Mouse (Mus musculus) brain, adult 2 months (tissue): ENCODE measurements around the gene Spata2.

ENCODE experiments used
- DNase-seq: peaks from one replicate; pipeline ENCODE4 v3.0.0; 2011; ENCODE audit warnings: low read depth, low spot score

Gene Spata2

DNA sequence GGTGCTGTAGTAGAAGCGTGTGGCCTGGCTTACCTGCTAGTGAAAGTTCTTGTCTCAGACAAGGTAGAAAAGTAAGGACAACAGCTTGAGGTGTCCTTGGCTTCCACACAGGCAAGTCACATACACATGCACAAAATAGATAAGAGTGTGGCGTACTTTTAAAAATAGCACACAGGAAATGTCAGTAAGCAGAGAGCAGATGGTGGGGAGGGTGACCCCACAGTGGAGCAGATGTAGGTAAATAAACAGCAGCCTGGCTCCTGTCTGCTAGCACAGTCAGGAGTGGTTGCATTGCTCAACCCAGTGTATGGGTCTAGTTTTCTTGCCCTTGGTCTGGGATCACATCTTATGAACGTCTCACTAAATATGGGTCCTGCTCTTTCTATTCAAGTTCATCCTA is 17.8 kb upstream of the Spata2 start:
- peak; percentile 55 for DNase-seq

GRCm38 (mm10) chr2:167508569-167508968 is 15.9 kb upstream of the Spata2 start:
- DNase-seq: no peak

DNA sequence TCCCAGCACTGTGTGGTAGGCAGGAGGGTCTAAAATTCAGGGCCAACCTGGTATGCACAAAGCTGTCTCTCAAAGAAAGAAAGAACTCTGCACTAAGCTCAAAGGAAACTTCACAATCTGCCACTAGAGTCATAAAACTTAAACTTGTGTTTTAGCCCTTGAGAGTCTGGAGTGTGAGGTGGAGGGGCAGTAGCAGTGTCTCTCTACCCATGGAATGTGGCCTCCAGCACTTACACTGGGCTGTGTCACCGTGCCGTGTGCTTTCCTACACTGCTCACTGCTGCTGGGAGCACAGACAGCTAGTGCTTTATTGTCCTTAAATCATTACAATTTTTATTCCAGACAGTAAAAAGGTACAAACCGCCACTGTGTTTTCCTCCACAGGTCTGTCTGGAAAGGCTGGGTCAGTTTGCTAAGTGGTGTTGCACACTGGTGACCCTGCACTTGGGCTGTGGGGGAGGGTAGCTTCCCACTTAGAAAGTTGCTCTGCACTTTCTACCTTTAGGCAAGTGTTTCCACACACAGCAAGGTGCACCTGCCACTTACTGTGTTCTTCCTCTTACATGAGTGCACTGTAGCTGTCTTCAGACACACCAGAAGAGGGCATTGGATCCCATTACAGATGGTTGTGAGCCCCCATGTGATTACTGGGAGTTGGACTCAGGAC is 15.2 kb upstream of the Spata2 start:
- DNase-seq: no peak

- DNase-seq: no peak
Measured at GRCm38 (mm10) chr2:167506546-167507260, 14.0 kb upstream of the Spata2 start.

- DNase-seq: no peak
Measured at GRCm38 (mm10) chr2:167505127-167505526, 12.4 kb upstream of the Spata2 start.

DNA sequence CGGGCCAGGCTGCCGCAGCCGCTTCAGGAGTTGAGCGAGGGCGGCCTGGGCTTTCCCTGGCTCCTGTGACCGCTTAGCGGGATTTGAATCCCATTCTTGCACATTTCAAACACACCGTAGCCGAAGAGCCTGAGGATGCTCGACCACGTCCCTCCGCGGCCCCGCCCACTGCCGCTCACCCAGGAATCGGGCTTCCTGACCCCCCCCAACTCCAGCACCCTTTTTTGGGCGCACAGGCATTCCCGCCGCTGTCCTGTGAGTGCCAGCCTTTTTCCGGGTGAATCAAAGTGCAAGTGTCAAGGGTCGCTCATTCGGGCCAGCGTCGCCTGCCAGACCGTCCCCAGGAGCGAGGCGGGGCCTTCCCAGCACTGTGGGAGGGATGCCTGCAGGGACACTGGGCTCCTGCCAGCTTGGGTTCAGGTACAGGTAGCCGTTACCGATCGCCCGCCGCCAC is 11.2 kb upstream of the Spata2 start:
- peak; percentile 57 for DNase-seq

- peak; percentile 92 for DNase-seq
Measured at GRCm38 (mm10) chr2:167503253-167503895, 10.7 kb upstream of the Spata2 start.

GRCm38 (mm10) chr2:167502554-167503252 is 10.0 kb upstream of the Spata2 start:
- DNase-seq: no peak

DNA sequence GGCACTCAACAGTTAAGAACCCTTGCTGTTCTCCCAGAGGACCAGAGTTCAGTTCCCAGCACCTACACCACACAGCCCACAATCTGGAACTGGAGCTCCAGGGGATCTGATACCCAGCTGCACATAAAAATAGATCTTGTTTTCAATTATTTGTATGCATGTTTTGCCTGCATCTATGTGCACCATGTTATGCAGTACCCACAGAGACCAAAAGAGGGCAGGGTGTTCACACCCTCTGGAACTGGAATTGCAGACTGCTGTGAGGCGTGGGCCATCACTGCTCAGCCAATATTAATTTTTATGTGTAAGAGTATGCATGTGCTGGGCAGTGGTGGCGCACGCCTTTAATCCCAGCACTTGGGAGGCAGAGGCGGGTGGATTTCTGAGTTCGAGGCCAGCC is 4.6 kb upstream of the Spata2 start:
- no peak for DNase-seq

- DNase-seq: peak; percentile 82
Measured at GRCm38 (mm10) chr2:167496437-167496836, 3.8 kb upstream of the Spata2 start.

DNA sequence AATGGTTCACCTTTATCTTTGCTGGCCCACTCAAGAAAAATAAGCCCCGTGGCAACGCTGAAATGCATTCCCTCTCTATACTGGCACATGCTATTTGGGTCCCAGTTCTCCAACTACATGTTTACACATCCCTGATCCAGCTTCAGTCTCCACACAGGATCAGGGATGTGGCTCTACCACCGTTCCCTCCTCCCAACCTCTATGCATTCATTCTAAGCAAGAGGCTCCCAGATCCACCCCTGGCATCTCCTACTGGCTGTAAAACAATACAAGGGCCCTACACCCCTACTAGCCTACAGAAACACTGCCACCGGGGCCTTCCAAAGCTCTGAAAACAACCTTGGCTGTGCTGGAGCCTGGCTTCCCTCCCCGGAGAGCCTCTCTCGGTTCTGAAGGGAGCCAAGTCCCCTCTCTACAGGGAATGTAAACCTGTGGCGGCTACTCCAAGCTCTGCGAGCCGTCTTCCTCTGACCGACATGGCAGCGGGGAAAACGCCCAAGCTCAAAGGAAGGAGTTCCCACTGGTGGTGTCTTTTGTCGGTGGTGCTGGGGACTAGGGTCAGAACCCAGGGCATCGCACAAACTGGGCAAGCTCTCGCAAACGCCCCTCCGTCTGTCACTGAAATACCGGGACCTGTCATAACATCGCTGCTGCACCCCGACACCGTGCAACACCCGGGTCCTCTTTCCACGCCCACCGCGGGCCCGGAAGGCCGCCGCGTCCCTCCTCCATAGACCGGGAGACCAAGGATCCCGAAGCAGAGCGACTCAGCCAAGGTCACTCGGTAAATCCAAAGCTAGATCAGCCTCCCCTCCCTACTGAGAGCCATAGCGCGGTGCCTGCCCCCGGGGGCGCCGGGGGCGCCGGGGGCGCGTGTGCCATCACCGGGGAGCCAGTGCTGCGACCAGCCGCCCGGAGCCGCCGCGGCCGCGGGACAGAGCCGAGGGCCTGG is 654 bp downstream of the Spata2 start, which contains the start of gene Rnf114:
Gene Rnf114, plus strand, starts transcription at position 889 of the 952 bp plus-strand sequence.
- no peak for DNase-seq

GRCm38 (mm10) chr2:167490813-167491525 is 1.7 kb downstream of the Spata2 start:
- peak; percentile 92 for DNase-seq

GRCm38 (mm10) chr2:167487994-167488393 is 4.7 kb downstream of the Spata2 start:
- DNase-seq: no peak

DNA sequence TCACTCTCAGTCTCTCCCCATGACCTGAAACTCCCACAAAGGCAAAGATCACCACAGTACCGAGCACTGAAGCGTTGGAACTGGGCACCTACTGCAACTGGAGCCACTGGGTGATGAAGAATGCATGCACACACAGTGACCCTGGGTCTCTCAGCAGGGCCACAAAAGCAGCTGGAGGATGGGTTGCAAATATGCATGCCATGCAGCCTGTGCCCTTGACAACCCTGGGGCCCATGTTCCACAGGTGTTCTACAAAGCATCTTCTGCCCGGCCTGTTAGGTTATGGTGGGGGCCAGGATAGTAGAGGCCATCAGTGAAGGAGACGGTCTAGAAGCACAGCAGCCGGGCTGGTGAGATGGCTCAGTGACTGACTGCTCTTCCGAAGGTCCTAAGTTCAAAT is 5.1 kb downstream of the Spata2 start:
- DNase-seq: no peak

DNA sequence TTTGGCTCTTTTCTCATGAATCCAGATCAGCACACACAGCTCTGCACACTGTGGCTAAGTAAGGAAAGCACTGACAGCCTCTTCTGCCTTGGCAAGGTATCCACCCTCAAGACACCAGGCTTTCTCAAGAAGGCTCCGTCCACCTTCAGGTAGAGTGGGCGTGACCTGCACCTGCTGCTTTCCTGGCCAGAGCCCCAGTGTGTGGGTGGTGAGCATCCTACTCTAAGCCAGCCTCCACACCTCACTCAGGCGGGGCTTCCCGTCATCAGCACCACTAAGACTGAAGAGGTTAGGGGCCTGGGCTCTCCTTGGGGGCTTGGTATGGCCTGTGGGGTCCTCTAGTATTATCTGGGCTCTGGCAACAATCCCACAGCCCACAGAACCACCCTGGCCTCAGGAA is 6.1 kb downstream of the Spata2 start:
- peak; percentile 67 for DNase-seq

GRCm38 (mm10) chr2:167485501-167486377 is 6.9 kb downstream of the Spata2 start:
- DNase-seq: peak; percentile 98

DNA sequence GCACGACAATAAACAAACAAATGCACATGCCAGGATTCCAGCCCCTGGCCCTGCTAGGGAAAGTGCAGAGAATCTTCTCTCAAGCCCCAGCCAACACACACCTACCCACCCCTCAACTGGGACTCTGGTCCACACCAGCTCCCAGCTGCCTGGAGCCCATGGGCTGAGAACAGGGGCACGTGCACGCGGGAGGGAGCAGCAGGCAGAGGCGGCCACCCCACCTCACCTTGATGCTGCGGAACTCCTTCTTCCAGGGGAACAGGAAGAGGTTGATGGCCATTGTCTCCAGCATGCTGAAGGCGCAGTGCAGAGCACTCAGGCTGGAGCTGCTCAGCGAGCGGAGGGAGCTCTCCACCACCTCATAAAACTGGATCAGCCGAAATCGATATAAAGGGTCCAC is 7.8 kb downstream of the Spata2 start:
- DNase-seq: no peak

GRCm38 (mm10) chr2:167483827-167484410 is 8.8 kb downstream of the Spata2 start:
- DNase-seq: peak; percentile 83
